Mouse (Mus musculus): Measurements from ENCODE around the gene Prex1. TPM values are rescaled to one million over a fixed set of nuclear protein-coding genes. Genes with fewer than 3 reads are reported as not detected.

Prex1 gene
- polyA plus RNA-seq, 1 experiment from 2014 or later: 35.2 TPM

DNA sequence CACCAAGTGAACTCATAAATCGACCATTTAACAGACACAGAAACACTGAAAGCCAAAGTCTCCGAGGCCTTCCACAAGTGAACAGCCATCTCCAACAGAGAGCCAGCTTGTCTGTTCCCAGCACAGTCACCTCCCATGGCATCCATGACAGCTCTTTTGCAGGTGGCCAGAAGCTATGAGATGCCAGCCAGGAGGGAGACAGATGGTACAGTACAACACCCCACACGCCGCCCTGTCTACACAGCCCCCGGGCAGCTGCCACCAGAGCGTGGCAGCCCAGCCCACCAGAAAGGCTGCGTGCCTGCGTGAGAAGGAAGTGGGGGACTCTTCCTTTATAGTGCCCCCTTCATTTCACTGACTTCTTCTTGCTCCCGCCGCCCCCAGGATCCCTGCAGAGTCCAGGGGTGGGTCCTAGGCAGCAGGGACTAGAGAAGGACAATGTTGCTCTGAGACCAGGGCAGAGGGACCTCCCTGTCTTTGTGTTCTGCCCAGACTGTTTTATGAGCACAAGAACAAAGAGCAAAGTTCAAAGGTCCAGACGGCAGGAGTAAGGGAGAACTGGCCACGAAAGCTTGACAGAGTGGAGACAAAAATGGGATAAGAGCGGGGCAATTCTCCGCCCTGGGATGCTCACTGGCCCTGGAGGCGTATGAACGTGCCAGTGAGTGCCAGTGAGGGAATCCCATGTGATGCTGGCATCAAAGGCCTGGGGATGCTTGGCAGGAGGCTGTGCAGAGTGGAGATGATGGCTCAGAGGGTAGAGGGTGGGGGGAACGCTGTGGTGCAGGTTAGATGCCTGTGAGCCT lies 76.6 kb downstream of the Prex1 start:
- DNase-seq (ENCODE audit: low spot score): no peak
- peaks cover 4% of the 10 kb centered on the region; the same call in 1 of the 2 replicates for H3K9me3 ChIP-seq
- H3K4me3 ChIP-seq: no peak overlapping the region
- peak overlapping the region; percentile 67 for H3K27ac ChIP-seq (replicated peaks)
- WGBS: 78% methylated on average over 17 of the region's 17 CpGs
- H3K27me3 ChIP-seq (replicated peaks; ENCODE audit: low read depth, poor library complexity, severe bottlenecking): no peaks in the 10 kb centered on the region
- peaks cover 27% of the 10 kb centered on the region for H3K4me1 ChIP-seq
- H3K36me3 ChIP-seq (replicated peaks): peaks cover 71% of the 10 kb centered on the region

DNA sequence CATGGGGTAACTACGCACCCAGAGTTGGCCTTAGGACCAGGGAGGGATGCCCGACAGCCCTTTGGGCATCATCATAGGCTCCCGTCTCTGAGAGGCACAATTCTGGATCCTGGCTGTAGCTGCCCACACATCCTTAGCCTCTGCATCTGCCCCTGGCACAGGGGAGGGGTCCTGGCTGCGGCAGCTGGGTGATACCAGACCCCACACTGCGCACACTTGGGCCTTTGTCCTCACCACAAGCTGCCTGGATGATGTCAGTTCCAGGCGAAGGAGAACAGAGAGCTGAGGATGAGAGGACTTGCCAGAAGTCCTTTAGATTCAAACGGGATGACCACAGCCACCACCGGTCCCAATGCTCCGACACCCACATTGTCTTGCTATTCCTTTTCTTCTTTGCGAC lies 78.1 kb downstream of the Prex1 start:
- peaks cover 28% of the 10 kb centered on the region for H3K4me1 ChIP-seq
- WGBS: 92% methylated on average over 10 of the region's 10 CpGs
- H3K9me3 ChIP-seq: peaks cover 3% of the 10 kb centered on the region; the same call in 1 of the 2 replicates
- no peaks in the 10 kb centered on the region for H3K27me3 ChIP-seq (replicated peaks; ENCODE audit: low read depth, poor library complexity, severe bottlenecking)
- no peak for DNase-seq (ENCODE audit: low spot score)
- no peak overlapping the region for H3K27ac ChIP-seq (replicated peaks)
- peaks cover 68% of the 10 kb centered on the region for H3K36me3 ChIP-seq (replicated peaks)
- H3K4me3 ChIP-seq: no peak overlapping the region

DNA sequence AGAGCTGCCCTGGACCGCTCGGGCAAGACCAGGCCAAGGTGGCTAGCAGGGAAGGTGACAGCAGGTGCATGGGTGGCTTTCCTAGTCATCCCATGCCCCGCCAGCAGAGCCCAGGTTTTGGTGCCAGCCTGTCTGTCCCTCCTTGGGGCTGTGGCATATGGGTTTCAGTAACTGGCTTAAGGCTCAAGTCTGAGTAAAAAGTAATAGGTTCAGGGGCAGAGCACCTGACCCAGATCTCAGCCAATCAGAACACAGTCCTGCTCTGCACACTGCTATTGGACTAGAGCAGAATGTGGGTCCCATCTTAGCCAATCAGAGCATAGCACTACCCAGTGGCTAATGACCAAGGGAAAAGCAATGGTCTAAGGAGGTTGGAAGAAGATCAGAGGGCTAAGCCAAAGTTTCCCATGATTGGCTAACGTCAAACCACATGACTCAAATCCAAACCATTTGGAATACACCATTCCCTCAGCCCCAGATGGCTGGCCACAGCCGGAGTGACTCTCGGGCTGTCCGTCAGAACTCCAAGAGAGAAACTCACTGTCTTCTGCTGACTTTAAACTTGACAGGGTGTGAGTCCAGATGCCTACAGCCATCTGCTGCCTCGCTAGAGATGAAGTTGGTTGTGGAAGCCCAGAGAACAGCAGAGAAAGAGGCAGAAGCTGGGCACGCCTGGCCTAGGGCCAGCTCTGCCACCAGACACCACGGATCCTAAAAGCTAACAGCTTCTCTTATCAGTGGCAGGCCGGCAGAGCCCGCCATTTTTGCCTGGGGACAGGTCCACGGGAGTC lies 80.9 kb downstream of the Prex1 start:
- peaks cover 20% of the 10 kb centered on the region for H3K4me1 ChIP-seq
- no peak overlapping the region for H3K27ac ChIP-seq (replicated peaks)
- no peaks in the 10 kb centered on the region for H3K9me3 ChIP-seq
- H3K36me3 ChIP-seq (replicated peaks): peaks cover 76% of the 10 kb centered on the region
- H3K4me3 ChIP-seq: no peak overlapping the region
- WGBS: 90% methylated on average over 13 of the region's 13 CpGs
- no peak for DNase-seq (ENCODE audit: low spot score)
- no peaks in the 10 kb centered on the region for H3K27me3 ChIP-seq (replicated peaks; ENCODE audit: low read depth, poor library complexity, severe bottlenecking)

DNA sequence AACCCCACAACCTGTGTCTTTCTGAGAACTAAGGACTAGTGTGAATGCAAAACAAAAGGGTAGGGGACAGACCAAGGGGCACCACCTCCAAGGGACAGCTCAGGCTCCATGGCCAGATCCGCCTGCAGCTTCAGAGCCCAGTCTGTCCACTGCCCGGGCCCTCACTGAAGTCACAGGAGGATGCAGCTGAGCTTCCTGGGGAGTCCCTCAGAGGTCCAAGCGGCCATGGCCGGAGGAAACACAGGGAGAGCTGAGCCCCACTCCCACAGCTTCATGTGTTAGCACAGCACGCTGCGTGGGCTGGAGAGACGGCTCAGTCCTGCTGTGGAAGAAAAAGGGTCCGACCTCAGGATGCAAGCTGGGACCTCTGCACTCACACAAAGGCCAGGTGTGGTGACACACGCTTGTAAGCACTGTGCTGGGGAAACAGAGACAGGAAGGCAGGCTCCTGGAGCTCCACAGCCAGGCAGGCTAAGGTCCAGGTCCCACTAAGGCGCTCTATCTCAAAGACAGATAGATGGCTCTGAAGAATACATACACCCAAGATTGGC lies 81.9 kb downstream of the Prex1 start:
- DNase-seq (ENCODE audit: low spot score): no peak
- peaks cover 9% of the 10 kb centered on the region; the same call in 1 of the 2 replicates for H3K4me1 ChIP-seq
- H3K36me3 ChIP-seq (replicated peaks): peaks cover 77% of the 10 kb centered on the region
- no peaks in the 10 kb centered on the region for H3K27me3 ChIP-seq (replicated peaks; ENCODE audit: low read depth, poor library complexity, severe bottlenecking)
- H3K9me3 ChIP-seq: 0 out of 2 replicates have a peak, but pooled peaks cover 3% of the 10 kb centered on the region
- no peak overlapping the region for H3K27ac ChIP-seq (replicated peaks)
- H3K4me3 ChIP-seq: no peak overlapping the region
- WGBS: 89% methylated on average over 10 of the region's 10 CpGs

DNA sequence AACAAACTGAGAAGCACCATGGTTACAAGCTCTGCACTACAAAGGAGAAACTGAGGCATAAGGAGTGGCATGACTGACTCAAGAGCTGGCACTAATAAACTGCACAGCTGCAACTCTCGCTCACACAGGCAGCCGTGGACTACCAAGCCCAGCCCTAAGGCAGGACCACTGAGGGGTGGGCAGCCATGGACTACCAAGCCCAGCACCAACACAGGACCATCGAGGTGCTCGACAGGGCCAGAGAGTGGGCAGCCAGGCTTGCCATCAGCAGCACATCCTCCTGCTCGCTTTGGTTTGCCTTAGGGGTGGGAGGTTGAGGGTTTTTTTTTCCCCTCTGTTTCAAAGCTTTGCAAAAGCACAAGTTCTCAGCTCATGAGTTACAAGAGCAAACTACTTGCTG lies 82.4 kb downstream of the Prex1 start:
- 89% methylated on average over 5 of the region's 5 CpGs for WGBS

DNA sequence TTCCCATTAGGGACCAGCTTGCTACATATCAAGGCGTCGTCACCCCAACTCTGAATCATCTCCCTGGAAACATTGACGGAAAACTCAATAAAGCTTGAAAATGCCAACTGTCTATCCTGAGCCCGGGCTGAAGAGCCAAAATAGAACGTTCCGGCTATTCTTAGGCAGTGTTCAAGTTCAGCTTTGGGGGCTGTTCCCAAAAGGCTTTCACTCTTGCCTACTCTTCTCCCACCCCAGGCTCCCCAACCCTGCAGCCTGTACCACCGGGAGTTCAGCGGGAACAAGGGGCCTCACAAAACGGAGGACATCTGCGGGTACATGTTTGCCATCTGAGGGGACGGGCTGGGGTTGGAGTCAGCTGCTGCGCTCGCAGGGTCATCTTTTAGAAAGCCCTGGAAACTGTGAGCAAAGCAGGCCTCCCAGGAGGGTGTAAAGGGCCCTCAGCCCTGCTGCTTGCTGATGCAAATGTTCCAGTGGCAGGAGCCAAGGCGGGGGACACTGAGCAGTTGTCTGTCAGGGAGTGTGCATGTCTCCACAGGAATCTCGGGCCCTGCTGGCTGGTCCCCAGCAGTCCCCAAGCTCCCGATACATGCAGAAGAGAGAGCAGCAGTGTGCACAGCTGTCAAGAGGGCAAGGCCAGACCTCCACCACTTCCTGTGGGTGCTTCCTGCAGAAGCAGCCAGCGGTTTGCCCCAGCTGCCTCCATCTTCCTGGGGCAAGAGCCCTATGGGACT lies 83.5 kb downstream of the Prex1 start:
- DNase-seq (ENCODE audit: low spot score): no peak
- no peaks in the 10 kb centered on the region for H3K27me3 ChIP-seq (replicated peaks; ENCODE audit: low read depth, poor library complexity, severe bottlenecking)
- peaks cover 8% of the 10 kb centered on the region; the same call in 1 of the 2 replicates for H3K4me1 ChIP-seq
- 89% methylated on average over 17 of the region's 17 CpGs for WGBS
- no peak overlapping the region for H3K4me3 ChIP-seq
- 0 out of 2 replicates have a peak, but pooled peaks cover 3% of the 10 kb centered on the region for H3K9me3 ChIP-seq
- peaks cover 65% of the 10 kb centered on the region for H3K36me3 ChIP-seq (replicated peaks)
- 0 out of 2 replicates have a peak overlapping the region, but pooled peaks have one; percentile 19 for H3K27ac ChIP-seq (replicated peaks)

More for the DNA sequence above, 82.4 kb downstream of the Prex1 start:
- Histone ChIP-seq H3K27ac (replicated peaks) (peak overlapping the region; percentile 19; the same call in 1 of the 2 replicates), H3K9me3 (0 out of 2 replicates have a peak, but pooled peaks cover 3% of the 10 kb centered on the region), H3K36me3 (replicated peaks) (peaks cover 75% of the 10 kb centered on the region), H3K4me1 (peaks cover 8% of the 10 kb centered on the region; the same call in 1 of the 2 replicates), H3K27me3 (replicated peaks; ENCODE audit: low read depth, poor library complexity, severe bottlenecking) (no peaks in the 10 kb centered on the region), H3K4me3 (no peak overlapping the region)
- DNase-seq (ENCODE audit: low spot score): no peak

DNA sequence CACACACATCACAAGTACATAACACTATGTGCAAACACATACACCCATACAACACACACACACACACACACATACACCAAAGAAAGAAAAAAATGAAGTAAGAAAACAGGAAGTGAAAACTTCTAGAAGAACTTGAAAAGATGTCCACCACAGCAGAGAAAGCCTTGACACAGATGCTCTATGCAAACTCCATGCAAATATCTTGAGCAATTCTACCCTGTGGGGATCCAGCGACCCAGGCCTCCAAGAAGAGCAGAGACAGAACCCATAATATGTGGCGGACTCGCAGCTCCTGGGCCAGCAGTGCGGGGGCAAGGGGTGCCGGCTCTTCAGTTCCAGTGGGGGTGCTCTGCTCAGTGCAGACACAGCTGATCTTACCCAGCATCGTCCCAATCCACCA lies 86.1 kb downstream of the Prex1 start:
- Histone ChIP-seq H3K4me1 (peaks cover 28% of the 10 kb centered on the region), H3K27me3 (replicated peaks; ENCODE audit: low read depth, poor library complexity, severe bottlenecking) (no peaks in the 10 kb centered on the region), H3K4me3 (no peak overlapping the region), H3K36me3 (replicated peaks) (peaks cover 56% of the 10 kb centered on the region), H3K27ac (replicated peaks) (no peak overlapping the region), H3K9me3 (0 out of 2 replicates have a peak, but pooled peaks cover 3% of the 10 kb centered on the region)
- DNase-seq (ENCODE audit: low spot score): no peak
- WGBS: 93% methylated on average over 6 of the region's 6 CpGs

DNA sequence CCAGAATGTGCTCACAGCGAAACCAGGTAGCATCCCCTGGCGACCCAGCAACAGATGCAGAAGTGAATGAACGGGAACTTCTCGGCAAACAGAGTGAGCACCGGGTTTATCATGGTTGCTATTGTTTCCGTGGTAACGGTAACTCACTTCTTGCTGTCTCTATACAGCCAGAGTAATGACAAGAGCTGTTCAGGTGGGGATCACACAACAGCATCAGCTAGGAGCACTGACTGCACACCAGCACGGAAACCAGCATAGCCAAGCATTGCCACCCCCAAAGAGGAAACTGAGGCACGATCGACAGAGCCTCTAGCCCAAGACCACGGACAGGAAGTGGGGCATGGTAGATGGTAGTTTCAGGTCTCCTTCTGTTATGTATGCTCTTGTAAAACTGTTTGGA lies 88.4 kb downstream of the Prex1 start:
- 0 out of 2 replicates have a peak, but pooled peaks cover 3% of the 10 kb centered on the region for H3K9me3 ChIP-seq
- DNase-seq (ENCODE audit: low spot score): no peak
- no peak overlapping the region for H3K27ac ChIP-seq (replicated peaks)
- no peak overlapping the region for H3K4me3 ChIP-seq
- H3K27me3 ChIP-seq (replicated peaks; ENCODE audit: low read depth, poor library complexity, severe bottlenecking): no peaks in the 10 kb centered on the region
- 89% methylated on average over 11 of the region's 11 CpGs for WGBS
- H3K36me3 ChIP-seq (replicated peaks): peaks cover 45% of the 10 kb centered on the region
- H3K4me1 ChIP-seq: peaks cover 42% of the 10 kb centered on the region

DNA sequence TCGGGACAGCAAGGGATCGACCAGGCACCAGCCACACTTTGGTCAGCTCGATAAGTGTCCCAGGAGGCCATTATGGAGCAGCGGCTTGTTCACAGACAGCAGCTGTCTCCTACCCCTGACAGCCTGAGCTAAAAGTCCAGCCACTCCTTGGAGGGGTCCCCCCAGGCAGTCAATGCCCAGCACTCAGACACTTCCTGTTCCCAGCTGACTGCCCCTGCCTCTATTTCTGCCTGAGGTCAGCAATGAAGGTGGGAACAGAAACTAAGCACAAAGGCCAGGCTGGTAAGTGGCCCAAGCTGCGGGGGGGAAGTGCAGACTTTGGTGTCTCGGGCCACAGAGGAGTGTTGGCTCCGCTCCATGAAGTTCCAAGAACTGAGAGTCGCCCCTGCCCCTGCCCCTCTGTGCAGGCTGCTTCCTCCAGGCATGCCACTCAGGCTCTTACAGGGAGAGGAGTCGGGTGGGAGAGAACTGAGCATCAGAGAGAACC lies 90.5 kb downstream of the Prex1 start:
- peak; percentile 29 for DNase-seq (ENCODE audit: low spot score)
- WGBS: 37% methylated on average over 9 of the region's 9 CpGs
- H3K4me3 ChIP-seq: no peak overlapping the region
- H3K27me3 ChIP-seq (replicated peaks; ENCODE audit: low read depth, poor library complexity, severe bottlenecking): no peaks in the 10 kb centered on the region
- peak overlapping the region; percentile 51 for H3K27ac ChIP-seq (replicated peaks)
- H3K4me1 ChIP-seq: peaks cover 46% of the 10 kb centered on the region
- H3K9me3 ChIP-seq: 0 out of 2 replicates have a peak, but pooled peaks cover 3% of the 10 kb centered on the region
- peaks cover 49% of the 10 kb centered on the region for H3K36me3 ChIP-seq (replicated peaks)

DNA sequence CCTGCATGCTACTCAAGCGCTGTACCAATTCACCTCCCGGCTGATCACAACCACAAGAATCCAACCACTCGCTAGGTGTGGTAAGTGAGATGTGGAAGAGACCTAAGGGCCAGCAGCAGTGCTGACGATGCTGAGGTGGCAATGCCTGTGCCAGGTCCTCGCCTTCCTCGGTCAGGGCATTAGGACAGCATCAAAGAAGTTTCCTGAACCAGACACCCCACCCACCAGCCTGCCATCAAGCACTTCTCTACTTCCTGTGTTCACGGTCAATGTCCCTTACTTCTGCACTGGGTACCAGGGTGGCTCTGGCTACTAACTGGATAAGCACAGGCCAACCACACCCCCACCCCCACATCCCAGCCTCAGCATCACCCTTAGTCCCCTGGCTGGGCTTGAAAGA lies 91.0 kb downstream of the Prex1 start:
- peaks cover 49% of the 10 kb centered on the region for H3K36me3 ChIP-seq (replicated peaks)
- H3K27ac ChIP-seq (replicated peaks): peak overlapping the region; percentile 51
- peaks cover 46% of the 10 kb centered on the region for H3K4me1 ChIP-seq
- WGBS: 86% methylated on average over 7 of the region's 7 CpGs
- no peak for DNase-seq (ENCODE audit: low spot score)
- no peak overlapping the region for H3K4me3 ChIP-seq
- H3K27me3 ChIP-seq (replicated peaks; ENCODE audit: low read depth, poor library complexity, severe bottlenecking): no peaks in the 10 kb centered on the region
- H3K9me3 ChIP-seq: 0 out of 2 replicates have a peak, but pooled peaks cover 3% of the 10 kb centered on the region

DNA sequence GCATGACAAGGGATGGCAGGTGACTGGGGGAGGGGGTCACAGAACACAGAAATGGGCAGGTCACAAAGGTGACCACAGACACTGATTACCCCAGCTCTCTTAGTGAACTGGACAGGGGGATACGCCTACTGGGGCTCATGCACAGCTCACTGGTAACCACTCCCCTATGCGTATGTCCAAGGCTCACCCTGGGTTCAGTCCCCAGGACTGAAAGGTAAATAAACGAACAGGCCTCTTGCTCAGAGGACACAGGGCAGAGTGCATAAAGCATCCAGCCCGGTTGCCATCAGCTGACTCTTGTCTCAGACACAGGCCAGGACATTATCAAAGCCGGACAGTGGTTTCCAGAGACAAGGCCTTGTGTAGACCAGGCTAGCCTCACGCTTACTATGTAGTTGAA lies 91.6 kb downstream of the Prex1 start:
- Histone ChIP-seq H3K4me1 (peaks cover 46% of the 10 kb centered on the region), H3K36me3 (replicated peaks) (peaks cover 49% of the 10 kb centered on the region), H3K27me3 (replicated peaks; ENCODE audit: low read depth, poor library complexity, severe bottlenecking) (no peaks in the 10 kb centered on the region), H3K27ac (replicated peaks) (no peak overlapping the region), H3K9me3 (0 out of 2 replicates have a peak, but pooled peaks cover 3% of the 10 kb centered on the region), H3K4me3 (no peak overlapping the region)
- 79% methylated on average over 6 of the region's 6 CpGs for WGBS
- DNase-seq (ENCODE audit: low spot score): no peak

All from embryonic facial prominence, embryonic 10.5 days (tissue).